Mouse (Mus musculus): ENCODE measurements at regions not wholly inside any gene's neighbourhood (a gene's known extent, or its start where the extent isn't known, plus 50 kb on each side); places are given as distances from the start of the nearest gene placed in this dataset.

- in situ Hi-C loops (cut with MboI, MseI), result no loop called here
These were observed 170.0 kb upstream of the Pitrm1 start for GRCm38 (mm10) chr13:6377919-6378318.

- in situ Hi-C loops (cut with MboI, MseI), result no loop called here
These were observed 152.3 kb upstream of the Pitrm1 start for GRCm38 (mm10) chr13:6395562-6396223.

- in situ Hi-C loops (cut with MboI, MseI), result no loop called here
These were observed 150.3 kb upstream of the Pitrm1 start for GRCm38 (mm10) chr13:6397648-6398047.

- in situ Hi-C loops (cut with MboI, MseI), result no loop called here
These were observed 116.1 kb upstream of the Pitrm1 start for GRCm38 (mm10) chr13:6431821-6432220.

- in situ Hi-C loops (cut with MboI, MseI), result no loop called here
These were observed 101.0 kb upstream of the Pitrm1 start for GRCm38 (mm10) chr13:6446976-6447375.

GRCm38 (mm10) chr13:6461363-6461762, 86.6 kb upstream of the Pitrm1 start:
- in situ Hi-C loops (cut with MboI, MseI), result no loop called here

- in situ Hi-C loops (cut with MboI, MseI), result no loop called here
These were observed 82.0 kb upstream of the Pitrm1 start for GRCm38 (mm10) chr13:6465911-6466419.

- in situ Hi-C loops (cut with MboI, MseI), result loop anchor here (10.0 kb wide), 1 partner anchor 1515 kb away; no protein-coding TSS in a partner anchor
These were observed 78.3 kb upstream of the Pitrm1 start for GRCm38 (mm10) chr13:6469446-6470227.

- in situ Hi-C loops (cut with MboI, MseI), result loop anchor here (10.0 kb wide), 1 partner anchor 1516 kb away; no protein-coding TSS in a partner anchor
These were observed 77.5 kb upstream of the Pitrm1 start for GRCm38 (mm10) chr13:6470286-6471103.

- in situ Hi-C loops (cut with MboI, MseI), result loop anchor here (10.0 kb wide), 1 partner anchor 1517 kb away; no protein-coding TSS in a partner anchor
These were observed 76.3 kb upstream of the Pitrm1 start for GRCm38 (mm10) chr13:6471643-6472042.

GRCm38 (mm10) chr13:6473401-6474190, 74.4 kb upstream of the Pitrm1 start:
- in situ Hi-C loops (cut with MboI, MseI), result loop anchor here (10.0 kb wide), 1 partner anchor 1519 kb away; no protein-coding TSS in a partner anchor

GRCm38 (mm10) chr13:6479667-6480066, 68.3 kb upstream of the Pitrm1 start:
- in situ Hi-C loops (cut with MboI, MseI), result loop anchor here (5.0 to 10.0 kb wide), 4 partner anchors 1465 to 1822 kb away; no protein-coding TSS in a partner anchor

GRCm38 (mm10) chr13:6484418-6484817, 63.5 kb upstream of the Pitrm1 start:
- in situ Hi-C loops (cut with MboI, MseI), result loop anchor here (5.0 to 10.0 kb wide), 2 partner anchors 1470 to 1717 kb away; no protein-coding TSS in a partner anchor

- in situ Hi-C loops (cut with MboI, MseI), result loop anchor here (10.0 kb wide), 1 partner anchor 1473 kb away; no protein-coding TSS in a partner anchor
These were observed 60.1 kb upstream of the Pitrm1 start for GRCm38 (mm10) chr13:6487837-6488236.

- in situ Hi-C loops (cut with MboI, MseI), result no loop called here
These were observed 54.9 kb upstream of the Pitrm1 start for GRCm38 (mm10) chr13:6492916-6493619.
